Mouse (Mus musculus) stomach, postnatal 0 days (tissue): ENCODE measurements around the gene Shisa5. TPM values are rescaled to one million over a fixed set of nuclear protein-coding genes. Genes with fewer than 3 reads are reported as not detected.

Experiments used
- ATAC-seq: fragments of 200-750 bp; cut with Nextera tagmentation; 2 replicates; pipeline ENCODE4 v1.8.0; 2017; ENCODE audit not compliant: low FRiP score, low TSS enrichment
- DNase-seq: peaks from one replicate; pipeline ENCODE4 v3.0.0-alpha.2; 2016; ENCODE audit warnings: low spot score
- H3K27ac ChIP-seq: fragments of 300-500 bp; sonication (generic); replicated peaks from 2 replicates; pipeline ENCODE4 v1.5.1; 2014; ENCODE audit warnings: mild to moderate bottlenecking, control low read depth
- H3K27me3 ChIP-seq: fragments of 300-500 bp; sonication (generic); 2 replicates; pipeline ENCODE4 v1.6.1; 2014; ENCODE audit warnings: low read length; ENCODE audit not compliant: control insufficient read depth, insufficient read depth
- H3K36me3 ChIP-seq: fragments of 300-500 bp; sonication (generic); 2 replicates; pipeline ENCODE4 v1.6.1; 2014; ENCODE audit warnings: low read length, mixed read lengths; ENCODE audit not compliant: control insufficient read depth, insufficient read depth
- H3K4me1 ChIP-seq: fragments of 300-500 bp; sonication (generic); replicated peaks from 2 replicates; pipeline ENCODE4 v1.6.1; 2014; ENCODE audit warnings: antibody characterized with exemption; ENCODE audit not compliant: control insufficient read depth, insufficient read depth
- H3K4me2 ChIP-seq: fragments of 300-500 bp; sonication (generic); replicated peaks from 2 replicates; pipeline ENCODE4 v1.6.1; 2014; ENCODE audit warnings: low read depth, mild to moderate bottlenecking, control low read depth, moderate library complexity
- H3K4me3 ChIP-seq: fragments of 300-500 bp; sonication (generic); 2 replicates; pipeline ENCODE4 v1.5.1; 2014; ENCODE audit warnings: low read depth, low read length, control low read depth
- H3K9ac ChIP-seq: fragments of 300-500 bp; sonication (generic); 2 replicates; pipeline ENCODE4 v1.6.1; 2014; ENCODE audit warnings: mild to moderate bottlenecking, low read length, control low read depth, mixed read lengths
- H3K9me3 ChIP-seq: fragments of 300-500 bp; sonication (generic); 2 replicates; pipeline ENCODE4 v1.6.1; 2016; ENCODE audit warnings: low read length; ENCODE audit not compliant: control insufficient read depth
- CTCF ChIP-seq: IDR thresholded peaks from 2 replicates; pipeline ENCODE4 v1.5.1; 2016; ENCODE audit warnings: antibody characterized with exemption, low read depth, mild to moderate bottlenecking, moderate library complexity
- EP300 ChIP-seq: optimal IDR thresholded peaks from 2 replicates; pipeline ENCODE3; 2016; ENCODE audit warnings: antibody characterized with exemption
- WGBS: fragments of 180-500 bp; shearing (Covaris S2); extraction: QIAGEN DNeasy Blood & Tissue Kit; methylation state at CpG from one replicate; pipeline ENCODE4 v1.1.7; 2014; 5-methylcytosine and 5-hydroxymethylcytosine counted together
- polyA plus RNA-seq: library from polyadenylated mRNA; unstranded; fragments of >200 nt; fragmentation: Nextera tagmentation; extraction: Ambion mirVana; gene quantifications from 2 replicates; pipeline ENCODE4 v1.2.1, GENCODE M21; 2015

Gene Shisa5
- polyA plus RNA-seq, 1 experiment from 2014 or later, result 168 TPM

- no peaks in the 10 kb centered on the region for H3K4me1 ChIP-seq
- H3K27me3 ChIP-seq, result no peaks in the 10 kb centered on the region
- ATAC-seq (peak; percentile 74; the same call in 1 of the 2 replicates), DNase-seq (peak; percentile 56)
- H3K9ac ChIP-seq, result no peak overlapping the region
- no peaks in the 10 kb centered on the region for H3K36me3 ChIP-seq
- TF ChIP-seq EP300 (no peak), CTCF (no peak)
- no peak overlapping the region for H3K4me3 ChIP-seq
- no peaks in the 10 kb centered on the region for H3K9me3 ChIP-seq
- H3K4me2 ChIP-seq, result no peak overlapping the region
- 34% methylated on average over 8 of the region's 8 CpGs for WGBS
- H3K27ac ChIP-seq, result no peak overlapping the region
Observed at GRCm38 (mm10) chr9:109015397-109015796, 23.0 kb upstream of the Shisa5 start.

- H3K4me1 ChIP-seq, result no peaks in the 10 kb centered on the region
- H3K4me2 ChIP-seq, result no peak overlapping the region
- no peaks in the 10 kb centered on the region for H3K36me3 ChIP-seq
- H3K9ac ChIP-seq, result no peak overlapping the region
- H3K9me3 ChIP-seq, result no peaks in the 10 kb centered on the region
- TF ChIP-seq CTCF (no peak), EP300 (no peak)
- 68% methylated on average over 11 of the region's 11 CpGs for WGBS
- H3K27me3 ChIP-seq, result no peaks in the 10 kb centered on the region
- ATAC-seq, result no peak
- DNase-seq, result no peak
- no peak overlapping the region for H3K27ac ChIP-seq
- H3K4me3 ChIP-seq, result no peak overlapping the region
Observed at GRCm38 (mm10) chr9:109016973-109017604, 21.3 kb upstream of the Shisa5 start.

GRCm38 (mm10) chr9:109021428-109021827 lies 16.9 kb upstream of the Shisa5 start:
- Histone ChIP-seq H3K4me1 (no peaks in the 10 kb centered on the region), H3K36me3 (no peaks in the 10 kb centered on the region), H3K4me2 (no peak overlapping the region), H3K9ac (no peak overlapping the region), H3K9me3 (no peaks in the 10 kb centered on the region), H3K27ac (0 out of 2 replicates have a peak overlapping the region, but pooled peaks have one; percentile 8), H3K27me3 (no peaks in the 10 kb centered on the region), H3K4me3 (no peak overlapping the region)
- DNase-seq, result no peak
- TF ChIP-seq EP300 (no peak), CTCF (no peak)
- 82% methylated on average over 4 of the region's 4 CpGs for WGBS
- ATAC-seq, result peak; percentile 56; the same call in 1 of the 2 replicates

GRCm38 (mm10) chr9:109022866-109023685 lies 15.3 kb upstream of the Shisa5 start:
- Histone ChIP-seq H3K4me3 (no peak overlapping the region), H3K9ac (no peak overlapping the region), H3K4me1 (no peaks in the 10 kb centered on the region), H3K4me2 (no peak overlapping the region), H3K36me3 (no peaks in the 10 kb centered on the region), H3K27ac (no peak overlapping the region), H3K27me3 (no peaks in the 10 kb centered on the region), H3K9me3 (no peaks in the 10 kb centered on the region)
- TF ChIP-seq CTCF, result no peak
- TF ChIP-seq EP300, result no peak
- ATAC-seq (no peak), DNase-seq (no peak)
- 79% methylated on average over 17 of the region's 17 CpGs for WGBS

GRCm38 (mm10) chr9:109027521-109027920 lies 10.8 kb upstream of the Shisa5 start:
- TF ChIP-seq EP300 (no peak), CTCF (no peak)
- WGBS, result 58% methylated on average over 8 of the region's 8 CpGs
- peak; percentile 95 for ATAC-seq

DNA sequence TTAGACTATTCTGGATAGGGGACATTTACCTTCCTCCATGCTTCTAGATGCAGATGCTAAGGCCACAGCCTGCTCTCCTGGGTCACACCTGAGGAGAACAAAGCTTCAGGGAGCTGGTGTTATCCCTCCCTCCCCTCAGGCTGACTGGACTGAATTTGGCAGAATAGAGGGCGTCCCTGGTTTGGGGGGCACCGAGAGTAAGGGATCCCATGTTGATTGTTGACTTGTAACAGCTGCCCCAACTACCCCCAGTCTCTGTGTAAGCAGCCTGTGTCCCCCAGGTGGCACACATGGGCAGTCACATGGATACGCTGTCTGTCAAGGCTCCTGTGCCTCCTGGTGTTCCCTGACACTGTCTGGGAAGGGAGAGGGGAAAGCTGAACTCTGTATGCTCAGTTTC lies 9.9 kb upstream of the Shisa5 start:
- Histone ChIP-seq H3K4me1 (no peaks in the 10 kb centered on the region), H3K9ac (no peak overlapping the region), H3K4me3 (no peak overlapping the region), H3K27me3 (no peaks in the 10 kb centered on the region), H3K4me2 (no peak overlapping the region), H3K27ac (no peak overlapping the region), H3K9me3 (no peaks in the 10 kb centered on the region), H3K36me3 (no peaks in the 10 kb centered on the region; the same call in 1 of the 2 replicates)
- ATAC-seq (no peak), DNase-seq (no peak)
- WGBS, result 87% methylated on average over 3 of the region's 3 CpGs
- TF ChIP-seq CTCF (no peak), EP300 (no peak)

More at GRCm38 (mm10) chr9:109027521-109027920, 10.8 kb upstream of the Shisa5 start:
- Histone ChIP-seq H3K9me3 (no peaks in the 10 kb centered on the region), H3K4me2 (no peak overlapping the region), H3K9ac (no peak overlapping the region), H3K27ac (peak overlapping the region; percentile 49), H3K4me1 (no peaks in the 10 kb centered on the region), H3K4me3 (no peak overlapping the region), H3K36me3 (no peaks in the 10 kb centered on the region; the same call in 1 of the 2 replicates), H3K27me3 (no peaks in the 10 kb centered on the region)
- peak; percentile 76 for DNase-seq
